Mouse (Mus musculus): ENCODE measurements at regions not wholly inside any gene's neighbourhood (a gene's known extent, or its start where the extent isn't known, plus 50 kb on each side); places are given as distances from the start of the nearest gene placed in this dataset.
A peak's percentile ranks its signal among the peaks of the same experiment; 100 is the strongest.

DNA sequence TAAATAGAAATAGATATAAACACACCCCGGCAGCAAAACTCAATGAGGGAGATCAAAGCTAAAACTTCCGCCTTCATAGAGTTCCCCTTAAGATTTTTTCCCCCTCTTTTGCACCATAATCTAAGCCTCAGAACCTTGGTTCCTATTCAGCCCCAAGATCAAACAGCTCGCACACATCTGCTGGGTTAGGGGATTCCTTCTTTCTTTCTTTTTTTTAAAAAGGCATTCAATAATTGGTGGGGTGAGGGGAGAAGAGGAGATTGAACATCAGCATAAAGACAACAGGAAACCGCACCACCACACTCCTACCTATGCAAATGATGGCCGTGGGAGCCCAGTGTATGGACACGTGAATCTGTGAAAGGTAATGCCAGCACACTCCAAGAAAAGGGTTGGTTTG, 229.5 kb upstream of the Hes1 start:
- DNase-seq (ENCODE audit: low read depth, low spot score) = peak; percentile 78

DNA sequence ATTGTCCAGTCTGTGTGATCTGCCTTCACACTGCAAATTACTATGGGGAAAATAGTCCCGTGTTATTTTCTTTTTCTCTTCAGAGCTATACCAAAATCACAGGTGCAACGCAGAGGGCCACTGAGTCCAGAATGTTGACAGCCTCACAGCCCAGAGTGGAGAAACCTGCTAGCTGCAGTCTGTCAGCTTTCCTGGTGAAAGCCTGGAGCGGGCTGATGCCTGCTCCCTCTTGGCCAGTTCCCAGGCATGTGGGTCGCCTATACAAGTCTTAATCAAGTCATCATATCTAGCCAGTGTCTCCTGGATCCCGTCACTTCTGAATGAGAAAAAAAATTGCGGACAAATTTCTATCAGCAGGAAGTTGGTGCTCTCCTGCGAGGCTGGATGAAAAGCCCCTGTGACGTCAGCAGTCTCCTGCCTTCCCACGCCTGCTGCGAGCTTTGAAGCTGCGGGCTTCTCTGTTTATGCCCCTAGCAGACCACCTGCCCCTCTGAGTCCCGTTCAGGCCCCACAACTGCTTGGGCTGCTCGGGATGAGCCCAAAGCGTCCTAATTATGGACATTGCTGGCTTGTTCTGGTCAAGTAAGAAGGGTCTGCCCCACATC, 227.1 kb upstream of the Hes1 start:
- DNase-seq (ENCODE audit: low read depth, low spot score) = peak; percentile 76

DNA sequence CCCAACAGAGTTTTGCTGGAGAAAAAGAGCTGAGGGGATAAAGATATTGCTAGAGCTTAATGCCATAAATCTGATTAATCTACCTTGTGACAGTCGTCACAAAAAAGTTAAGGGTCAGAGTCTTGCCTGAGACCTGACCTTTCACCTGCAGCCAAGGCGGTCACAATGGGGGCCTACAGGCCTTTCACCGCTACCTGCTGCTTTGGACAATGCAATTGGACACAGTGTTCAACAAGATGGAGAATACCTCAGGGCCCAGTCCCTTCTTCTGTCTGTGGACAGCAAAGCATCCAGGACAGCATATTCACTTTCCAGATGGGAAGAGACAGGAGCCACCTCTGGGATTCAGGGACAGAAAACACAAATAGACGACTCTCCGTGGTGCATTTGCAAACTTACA, 226.3 kb upstream of the Hes1 start:
- DNase-seq (ENCODE audit: low read depth, low spot score) = no peak

DNA sequence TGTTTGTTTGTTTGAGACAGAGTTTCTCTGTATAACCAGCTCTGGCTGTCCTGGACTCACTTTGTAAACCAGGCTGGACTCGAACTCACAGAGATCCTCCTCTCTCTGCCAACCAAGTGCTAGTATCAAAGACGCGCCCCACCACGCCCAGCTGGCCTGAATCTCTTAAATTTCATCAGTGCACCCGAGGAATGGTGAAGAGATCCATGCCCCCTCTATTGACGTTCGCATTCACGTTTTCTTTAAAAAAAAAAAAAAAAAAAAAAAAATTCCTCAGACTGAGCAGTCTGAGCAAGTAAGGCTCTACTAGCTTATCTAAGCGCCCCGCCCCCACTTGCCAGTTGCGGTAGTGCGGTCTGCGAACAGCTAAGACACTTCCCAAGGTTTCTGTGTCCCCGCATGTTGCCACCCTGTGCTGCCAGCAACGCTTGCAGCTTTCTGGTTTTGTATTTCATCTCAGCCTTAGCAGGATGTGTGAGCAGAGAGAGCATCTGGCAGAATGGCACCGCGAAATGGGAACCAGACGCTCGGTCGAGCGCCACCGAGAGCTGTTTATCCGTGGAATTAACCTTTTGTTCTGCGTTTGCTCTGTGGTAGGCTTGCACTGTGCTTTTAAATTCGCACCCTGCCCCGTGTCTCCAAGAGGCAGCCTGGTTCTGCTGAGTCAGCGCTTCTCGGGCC, 225.1 kb upstream of the Hes1 start:
- DNase-seq (ENCODE audit: low read depth, low spot score) = peak; percentile 72

DNA sequence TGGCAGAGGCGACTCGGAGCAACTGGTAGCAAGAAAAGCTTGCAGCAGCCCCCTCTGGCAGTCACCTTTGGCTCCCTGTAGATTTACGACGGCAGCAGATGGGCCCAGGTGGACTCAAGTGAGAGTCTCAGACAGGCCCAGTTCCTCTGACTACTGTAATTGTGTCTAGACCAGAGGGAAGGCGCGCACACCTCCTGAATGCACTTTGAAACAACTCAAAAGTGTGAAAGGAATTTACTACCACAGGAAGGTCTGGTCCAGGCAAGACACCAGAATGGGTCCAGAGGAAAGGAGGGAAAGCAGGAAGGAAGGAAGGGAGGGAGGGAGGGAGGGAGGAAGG, 224.6 kb upstream of the Hes1 start:
- DNase-seq (ENCODE audit: low read depth, low spot score) = no peak

DNA sequence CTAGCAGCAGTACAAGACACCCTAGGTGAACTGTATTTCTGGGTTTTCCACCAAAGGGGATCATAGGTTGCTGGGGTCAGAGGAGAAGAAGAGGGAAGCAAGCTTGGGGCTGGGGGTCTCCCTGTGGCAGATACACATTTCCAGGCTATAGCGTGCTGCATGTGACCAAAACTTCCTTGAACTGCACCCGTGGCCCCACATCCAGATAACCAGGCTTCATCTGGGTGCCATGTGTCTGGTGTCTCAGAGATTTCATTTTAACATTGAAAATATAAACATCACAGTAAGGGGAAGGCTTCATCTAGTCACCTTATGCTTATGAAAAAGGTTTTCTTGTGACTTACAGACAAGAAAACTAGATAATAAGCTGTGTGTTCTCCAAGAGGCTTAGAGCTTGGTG, 223.8 kb upstream of the Hes1 start:
- DNase-seq (ENCODE audit: low read depth, low spot score) = no peak

DNA sequence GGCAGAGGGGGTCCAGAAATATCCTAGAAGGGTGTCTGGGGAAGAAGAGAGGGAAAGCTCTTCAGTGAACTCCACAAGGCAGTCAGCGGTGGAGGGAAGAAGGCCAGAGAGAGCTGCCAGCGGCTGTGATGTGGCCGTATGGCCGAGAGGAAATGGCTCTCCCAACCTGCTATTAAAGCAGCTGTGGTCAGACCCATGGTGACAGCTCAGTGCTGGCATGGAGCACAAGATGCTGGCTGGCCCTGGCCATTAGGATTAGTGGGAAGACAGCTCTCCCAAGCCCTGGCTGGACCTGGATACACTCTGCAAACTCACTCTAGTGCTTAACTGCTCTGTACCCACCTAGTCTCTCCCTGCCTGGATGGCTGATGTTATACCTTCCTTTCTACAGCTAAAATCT, 223.1 kb upstream of the Hes1 start:
- DNase-seq (ENCODE audit: low read depth, low spot score) = no peak

DNA sequence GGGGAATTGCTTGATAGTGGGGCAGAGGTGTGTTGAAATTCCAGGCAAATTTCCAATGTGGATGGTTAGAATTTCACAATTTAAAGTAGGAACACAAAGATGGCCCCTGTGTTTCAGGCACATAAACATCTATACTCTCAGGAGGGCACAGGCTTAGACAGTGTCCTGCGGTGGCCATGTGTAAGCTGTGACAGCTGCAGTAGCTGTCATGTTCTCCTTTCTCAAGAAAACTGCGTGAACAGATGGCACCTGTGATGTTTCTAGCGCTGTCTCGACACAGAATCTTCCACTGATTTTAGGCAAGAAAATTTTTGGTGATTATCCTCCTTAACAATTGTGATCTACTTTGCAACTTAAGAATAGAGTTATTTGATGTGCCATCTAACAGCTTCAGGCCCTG, 222.1 kb upstream of the Hes1 start:
- no peak for DNase-seq (ENCODE audit: low read depth, low spot score)

DNA sequence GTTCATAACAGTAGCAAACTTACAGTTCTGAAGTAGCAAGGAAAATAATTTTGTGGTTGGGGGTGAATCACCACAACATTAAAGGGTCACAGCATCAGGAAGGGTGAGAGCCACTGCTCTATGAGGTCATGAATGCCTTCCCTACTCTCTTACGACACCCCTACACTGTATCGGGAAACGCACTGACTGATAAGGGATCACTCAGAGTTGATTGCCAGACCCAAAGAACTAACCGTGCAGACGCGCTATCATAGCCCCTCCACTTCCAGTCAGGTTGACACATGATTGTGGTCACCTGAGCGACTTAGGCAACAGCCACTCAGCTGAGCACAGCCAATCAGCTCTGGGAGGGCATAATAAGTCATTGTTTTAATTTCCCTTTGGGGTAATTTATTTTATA, 220.7 kb upstream of the Hes1 start:
- no peak for DNase-seq (ENCODE audit: low read depth, low spot score)

DNA sequence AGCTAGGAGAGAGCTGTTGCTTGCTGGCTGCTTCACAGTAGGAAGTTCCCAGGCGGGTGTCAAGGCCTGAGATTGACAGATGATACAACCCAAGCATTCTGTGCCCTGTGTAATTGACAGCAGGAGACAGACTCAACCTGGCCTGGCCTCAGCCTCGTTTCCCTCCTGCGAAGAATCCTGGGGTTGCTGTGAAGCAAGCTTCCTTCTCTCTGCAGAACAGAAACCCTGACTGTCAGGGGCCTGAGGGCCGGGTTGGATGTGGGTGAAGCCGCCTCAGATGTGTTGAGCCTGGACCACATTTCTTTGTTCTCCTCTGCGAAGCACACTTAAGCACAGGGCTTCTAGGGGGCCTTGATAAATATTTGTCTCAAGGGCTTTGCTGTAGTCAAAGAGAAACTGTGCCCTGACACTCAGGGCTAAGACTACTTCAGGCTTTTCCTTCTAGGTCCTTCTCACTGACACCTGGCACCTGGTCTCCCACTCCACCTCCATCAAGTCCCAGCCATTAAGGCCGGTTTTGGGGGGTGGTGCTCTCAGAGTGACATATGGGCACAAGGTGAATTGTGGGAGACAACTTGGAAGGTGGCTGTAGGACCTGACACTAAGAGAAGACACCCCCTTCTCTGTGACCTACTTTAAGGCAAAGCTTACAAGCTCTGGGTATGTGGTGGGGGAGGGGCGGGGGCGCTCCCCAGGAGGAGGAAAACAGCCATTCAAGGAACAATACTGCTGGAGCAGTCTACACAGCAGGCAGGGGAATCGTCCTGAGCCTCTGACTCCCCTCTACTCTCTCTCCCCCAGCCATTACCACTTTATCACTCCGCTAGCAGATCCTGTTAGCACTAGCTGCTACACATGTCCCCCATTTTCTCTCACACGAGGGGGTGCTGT, 219.2 kb upstream of the Hes1 start:
- peak; percentile 15 for DNase-seq (ENCODE audit: low read depth, low spot score)

DNA sequence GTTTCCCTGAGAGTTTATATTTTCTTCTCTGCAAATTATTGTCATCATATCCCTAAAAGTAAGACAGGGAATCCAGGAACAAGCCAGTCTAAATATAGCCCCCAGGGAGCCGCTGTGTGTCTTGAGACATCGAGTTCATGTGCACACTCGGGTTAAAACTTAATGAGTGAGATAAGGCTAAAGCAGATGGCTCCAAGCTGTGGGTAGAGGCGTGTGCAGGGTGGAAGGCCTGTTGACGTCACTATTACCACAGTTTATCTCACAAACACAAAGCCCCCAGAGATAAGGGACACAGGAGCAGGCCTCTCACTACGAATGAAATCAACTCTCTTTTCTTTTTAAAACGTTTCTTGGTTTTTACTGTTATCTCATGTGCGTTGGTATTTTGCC, 218.6 kb upstream of the Hes1 start:
- DNase-seq (ENCODE audit: low read depth, low spot score) = peak; percentile 37

DNA sequence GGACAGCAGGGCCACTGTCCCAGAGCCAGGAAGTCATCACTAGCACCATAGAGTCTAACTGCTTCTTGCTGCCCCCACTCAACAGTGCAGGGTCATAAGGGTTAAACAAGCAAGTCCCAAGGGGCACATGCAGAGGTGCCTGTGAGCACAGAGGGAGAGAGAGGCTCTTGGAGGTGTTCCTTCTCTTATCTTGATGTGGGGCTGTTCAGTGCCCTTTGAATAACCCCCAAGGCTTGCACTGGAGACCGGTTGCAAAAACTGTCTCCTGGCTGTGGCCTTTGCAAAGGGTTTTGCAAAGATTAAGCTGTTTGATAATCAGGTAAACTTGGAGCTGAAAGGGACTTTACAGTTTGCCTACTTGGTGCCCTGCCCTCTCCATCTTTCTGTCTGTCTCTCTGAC, 217.1 kb upstream of the Hes1 start:
- DNase-seq (ENCODE audit: low read depth, low spot score) = no peak

DNA sequence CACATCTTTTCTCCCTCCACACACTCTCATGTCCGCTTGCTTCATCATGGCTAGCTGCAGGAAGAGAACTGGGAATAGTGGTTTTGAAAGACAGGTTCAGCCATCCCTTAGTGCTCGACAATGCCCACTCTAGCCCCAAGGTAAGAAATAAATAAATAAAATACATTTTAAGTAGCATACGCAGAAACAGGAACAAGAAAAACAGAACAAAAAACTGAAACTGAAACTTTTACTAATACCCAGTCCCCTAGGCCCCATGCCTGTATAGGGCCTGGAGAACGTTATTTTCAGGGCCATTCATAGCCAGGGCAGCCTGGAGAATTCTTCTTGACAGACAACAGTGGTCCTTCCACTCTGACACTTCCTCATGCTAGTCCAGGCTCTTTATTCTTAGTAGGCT, 216.4 kb upstream of the Hes1 start:
- no peak for DNase-seq (ENCODE audit: low read depth, low spot score)

DNA sequence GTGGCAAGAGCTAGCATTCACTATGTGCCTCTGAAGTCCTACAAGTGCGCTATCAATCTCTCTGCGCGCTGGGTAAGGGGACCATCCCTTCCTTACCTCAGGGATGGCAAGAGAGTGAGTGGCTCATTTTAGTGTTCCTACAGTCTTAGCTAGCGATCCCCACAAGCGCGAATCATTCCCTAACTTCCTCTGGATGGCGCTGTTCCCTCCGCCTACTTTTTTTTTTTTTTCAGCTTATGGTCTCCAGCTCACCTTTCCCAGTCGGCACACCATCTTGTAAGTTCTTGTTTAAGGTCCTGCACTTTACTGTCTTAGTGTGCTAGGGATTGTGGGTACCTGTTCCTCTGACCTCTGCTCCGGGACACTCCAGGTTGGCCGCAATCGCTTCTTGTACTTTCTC, 215.7 kb upstream of the Hes1 start:
- DNase-seq (ENCODE audit: low read depth, low spot score) = no peak

DNA sequence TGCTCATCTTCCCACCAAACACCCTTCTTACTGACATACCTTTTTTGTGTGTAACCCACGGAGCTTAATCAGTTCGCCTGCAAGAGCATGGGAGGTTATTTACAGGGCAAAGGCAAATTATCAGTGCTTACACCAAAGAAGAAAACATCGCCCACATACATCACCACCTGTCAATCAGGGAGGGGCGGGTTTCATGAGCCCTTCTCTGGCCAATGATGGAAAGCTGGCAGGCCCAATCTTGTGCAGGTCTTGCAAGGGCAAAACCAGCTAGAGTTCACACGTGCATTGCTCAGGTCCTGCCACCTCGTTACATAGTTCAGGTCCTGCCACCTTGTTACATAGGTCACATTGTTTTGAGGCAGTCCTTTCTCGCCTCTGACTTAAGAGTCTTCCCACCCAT, 214.7 kb upstream of the Hes1 start:
- DNase-seq (ENCODE audit: low read depth, low spot score) = peak; percentile 35

DNA sequence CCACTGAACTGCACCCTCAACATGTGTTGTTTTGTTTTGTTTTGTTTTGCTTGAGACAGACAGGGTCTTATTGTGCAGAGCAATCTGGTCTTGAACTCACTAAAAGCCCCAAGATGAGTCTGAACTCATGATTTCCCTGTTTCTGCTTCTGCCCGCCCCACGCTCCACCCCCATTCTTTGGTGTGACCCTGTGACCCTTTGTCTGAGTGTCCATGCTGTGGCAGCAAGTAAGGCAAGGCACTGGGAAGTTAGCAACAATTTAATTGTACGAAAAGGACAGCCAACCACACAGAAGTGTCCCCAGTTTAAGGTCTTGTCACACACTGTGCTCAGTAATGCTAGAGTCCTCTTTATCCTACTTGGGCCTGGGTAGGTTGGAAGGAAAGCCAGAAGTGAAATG, 213.6 kb upstream of the Hes1 start:
- DNase-seq (ENCODE audit: low read depth, low spot score) = no peak

DNA sequence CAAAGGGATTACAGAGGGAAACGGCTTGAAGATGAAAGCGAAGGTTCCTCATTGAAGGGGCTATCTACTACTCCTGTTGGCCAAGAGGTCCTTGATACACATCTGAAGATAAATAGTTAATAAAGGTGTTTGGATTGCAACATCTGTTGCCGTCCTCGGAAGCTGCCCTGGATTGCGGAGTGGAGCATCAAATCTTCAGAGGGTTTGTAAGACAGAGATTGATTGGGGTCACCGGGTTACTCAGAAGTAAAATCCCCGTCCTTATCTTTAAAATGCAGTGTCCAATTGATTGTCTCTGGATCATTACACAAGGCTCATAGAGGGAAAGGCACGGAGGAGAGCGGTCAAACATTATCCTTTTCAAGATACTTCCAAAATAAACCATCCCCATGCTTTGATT, 212.4 kb upstream of the Hes1 start:
- no peak for DNase-seq (ENCODE audit: low read depth, low spot score)

DNA sequence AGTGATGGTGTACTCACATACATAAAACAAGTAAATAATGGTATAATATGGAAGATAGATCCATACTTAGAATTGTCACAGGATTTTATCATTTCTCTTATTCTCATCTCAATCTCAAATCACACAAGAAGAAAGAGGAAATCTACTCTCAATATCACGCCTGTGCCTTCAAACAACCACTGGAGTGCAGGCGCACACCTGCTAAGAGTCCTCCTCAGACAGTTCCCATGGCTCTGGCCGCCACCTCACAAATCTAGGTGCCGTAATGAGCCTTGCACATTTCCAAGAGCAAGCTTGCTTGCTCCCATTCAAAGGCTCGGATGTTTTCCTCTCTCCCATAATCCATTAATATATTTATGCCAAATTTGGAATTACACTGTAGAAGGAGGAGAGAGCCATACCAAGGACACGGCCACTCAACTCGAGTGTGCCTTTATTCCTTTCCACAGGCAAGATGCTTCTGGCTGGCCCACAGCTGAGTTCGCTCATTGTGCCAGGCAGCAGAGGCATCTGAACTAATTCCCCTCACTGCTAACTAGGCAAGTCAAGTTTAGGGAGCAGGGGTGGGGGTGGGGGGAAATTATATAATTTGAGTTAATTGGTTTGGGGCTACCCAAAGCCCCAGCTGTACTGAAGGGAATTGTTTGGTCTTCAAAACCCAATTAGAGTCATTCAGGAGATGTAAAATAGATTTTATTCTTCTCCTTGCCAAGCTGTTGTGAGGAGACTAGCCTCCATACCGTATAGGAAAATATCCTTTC, 209.2 kb upstream of the Hes1 start:
- DNase-seq (ENCODE audit: low read depth, low spot score) = no peak

DNA sequence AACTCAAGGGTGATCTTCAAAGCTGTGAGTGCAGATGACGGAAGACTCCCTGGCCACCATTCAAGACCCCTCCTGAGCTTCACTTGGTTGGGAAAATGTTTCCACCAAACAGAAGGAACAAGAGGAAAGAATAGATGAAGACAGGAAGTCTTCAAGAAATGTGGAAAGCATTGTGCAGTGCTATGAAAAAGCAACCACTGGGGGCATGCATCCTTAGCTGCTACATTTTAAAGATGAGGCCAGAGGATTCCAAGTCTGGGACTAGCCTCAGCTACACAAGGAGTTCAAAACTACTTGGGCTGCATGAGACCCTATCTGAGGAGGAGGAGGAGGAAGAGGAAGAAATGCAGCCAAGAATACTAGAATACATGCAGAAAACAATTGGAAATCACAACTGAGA, 207.6 kb upstream of the Hes1 start:
- DNase-seq (ENCODE audit: low read depth, low spot score) = no peak

DNA sequence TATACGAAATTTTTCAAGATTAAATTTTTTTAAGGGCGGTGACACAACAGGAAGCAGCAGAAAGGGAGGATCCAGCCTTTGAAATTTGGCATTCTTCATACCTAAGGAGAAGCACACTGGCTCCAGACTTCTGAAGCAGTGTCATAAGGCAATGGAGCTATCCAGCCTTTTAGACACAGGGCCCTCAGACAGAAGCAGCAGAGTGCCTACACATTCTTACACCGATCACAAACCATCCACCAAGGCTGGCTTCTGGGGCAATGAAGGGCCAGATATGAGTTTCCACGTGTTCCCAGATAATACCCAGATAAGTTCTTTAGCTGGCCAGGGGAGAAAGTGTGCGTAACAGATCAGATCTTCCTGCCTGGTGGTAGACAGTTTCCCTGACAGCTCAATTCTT, 205.5 kb upstream of the Hes1 start:
- no peak for DNase-seq (ENCODE audit: low read depth, low spot score)

DNA sequence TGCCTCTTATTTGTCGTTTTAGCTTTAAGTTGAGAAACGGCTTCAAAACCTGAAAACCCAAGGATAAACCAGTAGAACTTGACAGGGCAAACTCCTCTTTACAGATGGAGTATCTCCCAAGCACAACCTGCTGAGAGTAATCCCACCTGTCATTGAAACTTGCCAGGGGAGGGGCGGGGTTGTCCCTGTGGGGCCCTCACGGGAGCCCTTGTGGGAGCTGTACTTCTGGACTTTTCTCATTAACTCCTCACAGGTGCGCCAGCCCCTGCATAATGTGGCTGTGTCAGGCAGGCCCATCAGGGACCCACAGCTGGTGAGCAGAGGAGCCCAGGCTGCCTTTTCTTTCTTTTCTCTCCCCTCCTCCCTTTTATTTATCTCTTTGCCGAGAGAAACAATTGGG, 203.9 kb upstream of the Hes1 start:
- DNase-seq (ENCODE audit: low read depth, low spot score) = no peak

DNA sequence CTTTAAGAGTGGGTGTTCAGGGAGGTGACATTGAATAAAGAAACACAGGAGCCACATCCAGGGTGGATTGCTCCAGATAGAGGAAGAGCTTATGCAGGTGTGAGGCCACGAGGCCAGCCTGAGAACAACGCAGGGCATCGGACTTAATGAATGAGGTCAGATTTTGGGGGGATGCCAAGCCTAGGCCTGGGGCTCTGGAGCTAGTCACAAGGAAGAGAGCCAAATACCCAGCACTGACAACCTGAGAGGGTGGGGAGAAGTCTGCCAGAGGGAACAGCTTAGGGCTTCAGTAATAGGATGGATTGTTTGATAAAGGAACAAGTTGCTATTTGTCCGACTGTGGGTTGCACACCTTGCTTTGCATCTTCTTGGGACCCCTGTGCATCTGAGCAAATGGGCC, 203.1 kb upstream of the Hes1 start:
- DNase-seq (ENCODE audit: low read depth, low spot score) = no peak
